Mouse (Mus musculus) central nervous system, embryonic 18 days (tissue): ENCODE data around the gene Pnpla8. TPM values are rescaled to one million over a fixed set of nuclear protein-coding genes. Genes with fewer than 3 reads are reported as not detected.

Source experiments
- polyA plus RNA-seq: library from polyadenylated mRNA; depleted of rRNA; stranded (reverse); fragments of >200 nt; gene quantifications from 2 replicates; pipeline ENCODE4 v1.2.3, GENCODE M21; 2012; rRNA removed

Pnpla8 gene
- polyA plus RNA-seq, result 63.9 and 66.0 TPM in 2 replicates

DNA sequence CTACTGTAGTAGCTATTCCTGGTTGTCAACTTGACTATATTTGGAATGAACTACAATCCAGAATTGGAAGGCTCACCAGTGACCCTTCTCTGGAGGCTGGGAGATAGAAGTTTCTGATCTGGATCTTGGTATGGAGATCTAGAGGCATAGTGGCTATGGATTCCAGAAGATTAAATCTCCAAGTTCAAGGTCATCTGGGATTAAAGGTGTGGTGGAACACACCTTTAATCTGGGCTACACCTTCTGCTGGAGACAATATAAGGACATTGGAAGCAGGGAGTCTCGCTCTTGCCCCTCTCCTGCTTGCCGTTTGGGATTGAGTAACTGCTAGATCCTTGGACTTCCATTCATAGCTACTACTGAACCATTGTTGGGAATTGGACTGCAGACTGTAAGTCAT lies at the start of gene Pnpla8:
Gene Pnpla8 (plus strand): TSS at position 301 of the 400 bp plus-strand sequence.

DNA sequence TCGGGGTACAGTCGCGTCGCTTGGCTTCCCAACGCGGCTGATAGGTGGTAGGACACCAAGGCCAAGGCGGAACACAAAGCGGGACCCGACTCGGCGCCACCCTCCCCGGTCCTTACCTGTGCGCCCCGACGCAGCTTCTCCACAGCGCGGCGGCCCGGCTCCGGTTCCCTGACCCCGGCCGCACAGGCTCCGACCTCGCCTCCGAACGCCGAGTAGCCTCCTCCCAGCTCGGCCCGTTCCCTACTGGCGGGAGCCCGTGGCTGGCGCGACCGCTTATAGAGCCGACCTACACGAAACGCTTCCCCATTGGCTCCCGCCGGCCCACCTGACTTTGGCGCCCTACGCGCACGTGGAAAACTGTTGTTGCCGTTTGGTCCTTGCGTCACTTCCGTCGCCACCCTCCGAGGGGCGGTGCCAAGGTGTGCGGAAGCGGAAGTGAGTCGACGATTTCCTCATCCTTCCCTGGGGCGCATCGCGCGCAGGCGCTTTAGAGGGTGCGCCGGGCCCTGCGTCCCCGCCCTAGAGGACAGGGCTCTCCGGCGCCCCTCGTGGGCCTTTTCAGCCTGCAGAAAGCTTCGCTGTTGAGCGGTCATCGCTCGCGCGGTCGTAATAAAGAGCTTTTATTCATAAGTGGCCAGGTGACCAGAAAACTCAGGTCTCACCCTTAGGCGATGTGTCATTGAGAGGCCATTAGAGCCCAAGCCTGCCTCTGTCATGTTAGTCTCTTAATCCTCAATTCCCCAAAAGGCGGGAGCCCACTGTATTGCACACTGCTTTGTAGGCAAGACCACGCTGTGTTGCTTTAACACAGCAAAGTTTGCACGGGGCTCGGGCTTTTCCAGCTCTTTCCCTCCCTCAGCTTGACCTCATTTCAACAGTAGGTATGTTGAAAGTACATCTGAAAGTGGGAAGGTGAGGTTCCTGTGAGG lies 11.1 kb upstream of the Pnpla8 start, which contains the start of gene Dnajb9:
Gene Dnajb9 (minus strand): TSS at position 503 of the 929 bp plus-strand sequence.

DNA sequence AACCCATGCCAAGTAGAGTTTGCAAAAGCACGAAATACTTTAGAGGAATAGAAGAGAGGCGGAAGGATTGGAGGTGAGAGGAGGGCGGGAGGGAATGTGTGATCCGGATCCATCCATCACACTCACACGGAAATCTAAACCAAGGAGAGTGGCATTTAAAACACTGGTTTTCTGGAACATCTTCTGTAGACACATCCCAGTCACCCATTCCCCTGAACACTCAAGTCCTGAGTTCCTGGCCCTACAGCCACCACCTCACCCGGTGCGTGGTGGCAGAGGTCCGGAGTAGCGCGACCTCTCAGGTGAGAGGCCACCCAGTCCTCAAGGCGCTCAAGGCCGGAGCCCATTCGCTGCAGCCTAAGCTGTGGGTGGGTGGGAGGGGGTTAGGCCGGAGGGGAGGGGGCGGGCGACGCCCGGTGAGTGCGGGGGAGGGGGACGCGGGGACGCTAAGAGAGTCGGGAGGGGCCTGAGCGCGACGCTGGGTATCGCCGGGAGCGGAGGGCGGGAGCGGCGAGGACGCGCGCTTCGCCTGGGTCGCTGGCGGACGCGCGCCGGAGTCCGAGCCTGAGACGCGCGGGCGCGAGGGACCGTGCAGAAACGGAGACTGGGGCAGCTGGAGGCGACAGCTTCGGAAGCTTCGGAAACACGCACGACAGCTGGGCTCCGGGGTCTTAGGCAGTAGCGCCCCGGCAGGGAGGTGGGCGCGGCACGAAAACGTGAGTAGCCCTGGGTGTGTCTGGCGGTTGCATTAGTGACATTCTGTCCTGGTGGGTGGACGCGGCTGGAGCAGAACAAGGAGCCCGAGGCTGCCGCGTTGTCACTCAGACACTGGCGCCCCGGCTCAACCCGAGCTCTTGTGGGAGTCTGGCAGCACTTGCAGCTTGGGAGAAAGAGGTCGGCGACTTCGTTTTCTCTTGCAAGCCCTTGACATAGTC lies 107.5 kb downstream of the Pnpla8 start, which contains the start of gene Nrcam:
Gene Nrcam (plus strand): TSS at position 505 of the 935 bp plus-strand sequence.

Other genes with a start within 250 kb of the Pnpla8 start
- gene Dnajb9, start 11.0 kb upstream of the Pnpla8 start, polyA plus RNA-seq, result 13.5 and 13.6 TPM in 2 replicates
- gene Nrcam, start 107.5 kb downstream of the Pnpla8 start, polyA plus RNA-seq, result 91.4 and 101 TPM in 2 replicates